Mouse (Mus musculus) hematopoietic multipotent progenitor cell, adult 10-12 weeks (in vitro differentiated cells): ENCODE measurements around the gene Rd3. TPM values are rescaled to one million over a fixed set of nuclear protein-coding genes. Genes with fewer than 3 reads are reported as not detected.

Experiments used
- polyA plus RNA-seq: library from polyadenylated mRNA; stranded (reverse); fragments of >175 nt; gene quantifications from 2 replicates; pipeline ENCODE4 v1.2.3, GENCODE M21; 2012; ENCODE audit warnings: low replicate concordance

The Rd3 gene
- 0.38 and 1.6 TPM in 2 replicates for polyA plus RNA-seq

GRCm38 (mm10) chr1:191977187-191977586, at the start of gene Rd3:
Gene Rd3 (plus strand): TSS chr1:191977370.

Other genes starting within 250 kb of the Rd3 start
- gene Nek2, start 155.9 kb upstream of the Rd3 start, polyA plus RNA-seq = 1.8 and 3.2 TPM in 2 replicates
- 11.5 and 19.6 TPM in 2 replicates for gene Slc30a1, start 70.6 kb upstream of the Rd3 start, polyA plus RNA-seq
- gene Traf5, start 115.2 kb downstream of the Rd3 start, polyA plus RNA-seq = 18.4 and 26.2 TPM in 2 replicates
- 15.3 and 18.7 TPM in 2 replicates for gene Rcor3, start 160.7 kb downstream of the Rd3 start, polyA plus RNA-seq
- 0.03 and 0.07 TPM in 2 replicates for gene Kcnh1, start 213.4 kb downstream of the Rd3 start, polyA plus RNA-seq